Mouse (Mus musculus): ENCODE results near the gene Eva1a. TPM values are rescaled to one million over a fixed set of nuclear protein-coding genes. Genes with fewer than 3 reads are reported as not detected.

The Eva1a gene
- polyA plus RNA-seq, 3 experiments from 2014 or later: not detected

DNA sequence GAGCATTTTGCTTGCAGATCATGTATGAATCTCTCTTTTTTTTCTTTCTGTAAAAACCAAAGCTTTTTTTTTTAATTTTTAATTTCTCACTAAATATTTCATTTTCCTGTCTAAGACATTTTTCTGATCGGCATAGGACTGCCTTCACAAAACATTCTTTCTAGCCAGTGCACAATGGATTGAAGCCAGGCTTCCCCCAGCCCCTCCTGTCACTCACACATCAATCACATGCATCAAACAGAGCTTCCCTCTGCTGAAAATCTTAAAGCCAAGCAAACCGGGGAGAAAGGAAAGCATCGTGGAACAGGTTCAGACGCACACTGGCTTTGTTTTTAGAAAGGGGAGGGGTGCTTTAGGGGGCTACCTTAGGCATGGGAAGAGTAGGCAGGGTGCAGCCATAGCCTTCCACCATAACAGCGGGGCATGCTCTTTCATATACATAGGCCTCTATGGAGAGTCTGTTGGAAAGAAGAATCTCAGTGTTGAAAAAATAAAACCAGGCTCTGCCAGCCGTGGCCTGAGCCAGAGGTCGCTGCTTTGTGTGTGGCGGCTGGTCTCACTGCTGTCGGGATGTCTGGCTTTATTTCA, 88.9 kb downstream of the Eva1a start:
- no peak for ATAC-seq

DNA sequence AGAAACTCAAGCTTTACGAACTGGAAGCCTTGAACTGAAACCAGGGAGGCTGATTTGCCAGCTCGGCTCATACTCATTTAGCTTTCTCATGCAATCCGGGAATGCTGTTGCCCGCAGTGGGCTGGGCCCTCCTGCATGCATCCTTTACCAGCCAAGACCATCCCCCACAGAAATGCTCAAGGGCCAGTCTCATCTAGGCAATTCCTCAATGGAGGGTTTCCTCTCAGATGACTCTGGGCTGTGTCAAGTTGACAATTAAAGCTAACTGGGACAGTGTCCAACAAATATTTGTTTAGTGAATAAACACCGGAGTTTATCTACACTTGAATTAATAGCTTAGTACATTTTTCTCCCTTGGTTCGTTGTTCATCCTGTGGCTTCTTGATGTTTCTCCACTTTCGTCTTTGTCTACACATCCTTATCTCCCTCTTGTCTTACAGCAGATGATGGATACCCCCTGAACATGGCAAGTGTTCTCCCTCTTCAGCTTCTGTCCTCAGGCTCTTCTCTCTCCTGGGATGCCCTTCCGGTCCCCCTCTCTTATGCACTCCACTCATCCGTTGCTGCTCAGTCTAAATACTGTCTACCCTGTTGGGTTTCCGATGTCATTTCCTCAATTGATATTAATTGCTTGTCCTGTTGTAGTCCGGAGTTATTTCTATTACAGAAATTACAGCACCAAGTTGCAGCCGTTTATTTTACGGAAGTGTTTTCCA, 92.2 kb downstream of the Eva1a start:
- ATAC-seq: no peak

DNA sequence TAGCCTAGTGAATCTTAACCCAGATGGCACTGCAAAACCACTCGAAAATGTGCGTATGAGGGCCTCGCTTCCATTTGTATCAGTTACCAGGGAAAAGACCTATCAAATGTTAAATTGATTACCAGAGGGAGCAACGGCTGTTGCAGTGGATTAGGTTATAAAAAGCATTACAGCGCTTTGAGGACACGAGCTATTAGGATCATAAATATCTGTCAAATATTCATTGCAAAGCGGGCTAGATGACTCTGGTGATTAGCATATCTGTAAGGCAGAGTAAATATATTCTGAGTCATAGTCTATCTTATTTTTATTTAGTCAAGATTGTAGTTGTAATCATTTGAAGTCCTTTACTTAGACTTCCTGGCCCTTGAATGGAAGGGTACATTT, 92.7 kb downstream of the Eva1a start:
- no peak for ATAC-seq

DNA sequence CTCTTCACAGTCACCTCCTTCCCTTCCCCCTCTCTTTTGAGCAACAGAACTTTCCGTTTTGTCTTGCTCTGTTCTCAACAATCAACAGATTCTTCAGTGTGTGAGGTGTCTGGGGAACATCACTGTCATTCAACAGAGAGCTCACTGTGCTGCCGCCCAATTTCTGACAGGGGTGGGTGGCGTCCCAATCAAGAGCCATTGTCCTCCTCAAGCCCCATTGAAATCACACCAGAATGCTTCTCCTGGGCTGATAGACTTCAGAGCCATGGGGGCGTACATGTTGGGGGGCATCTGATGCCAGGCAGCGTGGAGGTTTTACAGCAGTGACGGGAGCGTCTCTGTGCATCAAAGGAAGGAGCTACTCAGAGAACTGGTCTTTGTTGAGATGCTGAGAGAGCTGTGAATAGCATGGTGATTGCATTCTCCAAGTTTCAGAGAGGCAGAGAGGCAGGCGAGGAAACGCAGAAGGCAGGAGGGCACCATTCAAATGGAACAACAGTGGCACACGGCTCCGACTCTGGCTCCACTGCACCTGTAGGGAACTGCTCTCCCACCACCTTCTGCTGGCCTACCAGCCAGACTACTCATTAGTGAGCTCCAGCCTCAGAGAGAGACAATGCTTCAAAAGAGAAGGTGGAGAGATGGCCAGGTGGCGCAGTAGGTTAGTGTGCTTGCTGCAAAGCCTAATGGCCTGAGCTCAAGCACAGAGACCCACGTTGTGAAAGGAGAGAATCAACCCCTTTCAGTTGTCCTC, 95.3 kb downstream of the Eva1a start:
- ATAC-seq: no peak

Other genes starting within 250 kb of the Eva1a start
- 1 to 10 TPM; 3.7 to 6.5 (median 5.0) TPM for gene Gcfc2, start 117.4 kb upstream of the Eva1a start, polyA plus RNA-seq (2017; shearing (Covaris generic))
- 10 to 100 TPM; 59.9 to 82.1 (median 65.5) TPM for gene Mrpl19, start 75.1 kb upstream of the Eva1a start, polyA plus RNA-seq (2017; shearing (Covaris generic))